Mouse (Mus musculus): ENCODE results near the gene Gm6760.

Gene Gm6760

GRCm38 (mm10) chrX:64152098-64152497, at the start of gene Gm6760:
Gene Gm6760, minus strand, starts transcription at chrX:64152198.
- DNase-seq (ENCODE audit: low spot score) = no peak

GRCm38 (mm10) chrX:64181246-64181645, 29.2 kb upstream of the Gm6760 start:
- no peak for DNase-seq (ENCODE audit: low spot score)

- no peak for DNase-seq (ENCODE audit: low spot score)
These were observed 21.2 kb upstream of the Gm6760 start, which contains the start of gene 3830417A13Rik for GRCm38 (mm10) chrX:64173248-64173647. Gene 3830417A13Rik, plus strand, starts transcription at chrX:64173548.
